Mouse (Mus musculus): ENCODE data around the gene Zfp672. TPM values are rescaled to one million over a fixed set of nuclear protein-coding genes. Genes with fewer than 3 reads are reported as not detected.

Gene Zfp672
- total and polyA plus RNA-seq, 2 experiments: 18.6 to 20.7 TPM

DNA sequence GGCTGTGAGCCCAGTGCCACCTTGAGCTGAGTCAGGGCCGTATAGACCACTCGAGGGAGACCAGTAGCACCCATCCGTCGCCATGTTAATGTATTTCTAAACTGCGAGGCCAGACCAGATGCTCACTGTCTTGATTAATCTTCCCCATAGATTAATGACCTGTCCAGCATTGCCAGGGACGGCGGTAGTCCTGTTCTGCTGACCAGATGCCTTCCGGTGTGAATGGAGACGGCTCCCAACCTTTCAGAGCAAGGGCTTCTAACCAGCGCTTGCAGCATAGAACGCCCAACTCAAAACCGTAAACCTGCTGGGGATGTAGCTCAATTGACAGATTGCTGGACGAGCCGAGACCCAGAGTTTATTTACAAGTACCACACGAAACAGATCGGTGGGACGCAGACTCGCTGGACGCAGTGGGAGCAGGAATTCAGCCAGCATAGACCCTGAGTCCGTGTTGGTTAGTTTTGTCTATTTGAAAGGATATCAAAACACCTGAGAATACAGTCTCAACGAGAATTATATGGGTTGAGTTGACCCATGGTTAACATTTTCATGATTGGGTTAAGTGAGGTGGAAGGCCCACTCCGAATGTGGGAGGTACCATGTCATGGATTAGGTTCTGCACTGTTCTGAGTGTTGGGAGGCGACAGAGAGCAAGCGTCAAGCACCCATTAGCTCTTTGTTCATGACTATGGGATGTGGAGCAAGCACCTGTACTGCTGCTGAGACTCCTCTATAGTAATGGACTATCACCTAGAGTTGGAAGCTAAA is 6.4 kb downstream of the Zfp672 start:
- Histone ChIP-seq H3K27ac (replicated peaks; ENCODE audit: insufficient read depth, low read depth, low read length) (peak overlapping the region; percentile 85), H3K4me1 (ENCODE audit: control insufficient read depth, insufficient read depth, low read length) (peaks cover 7% of the 10 kb centered on the region; the same call in 1 of the 2 replicates), H3K4me3 (ENCODE audit: insufficient read depth, low read depth, low read length) (peak overlapping the region; percentile 73), H3K79me2 (ENCODE audit: control insufficient read depth, insufficient read depth, low read length) (no peaks in the 10 kb centered on the region), H3K36me3 (ENCODE audit: control insufficient read depth, insufficient read depth, low read length) (peaks cover 9% of the 10 kb centered on the region; the same call in 1 of the 2 replicates), H3K27me3 (ENCODE audit: control insufficient read depth, insufficient read depth, low read length) (no peaks in the 10 kb centered on the region), H3K9ac (ENCODE audit: low read depth, low read length) (peak overlapping the region; percentile 71)
- TF ChIP-seq POLR2A (IDR thresholded peaks at IDR 0.05; ENCODE audit: extremely low read depth, insufficient read depth, low read length): no peak
- no peak for TF ChIP-seq CTCF (IDR thresholded peaks at IDR 0.05; ENCODE audit: low read depth, low read length)
- DNase-seq (ENCODE audit: extremely low read depth, low read depth, low spot score): no peak
- WGBS: 12% methylated on average over 24 of the region's 24 CpGs

DNA sequence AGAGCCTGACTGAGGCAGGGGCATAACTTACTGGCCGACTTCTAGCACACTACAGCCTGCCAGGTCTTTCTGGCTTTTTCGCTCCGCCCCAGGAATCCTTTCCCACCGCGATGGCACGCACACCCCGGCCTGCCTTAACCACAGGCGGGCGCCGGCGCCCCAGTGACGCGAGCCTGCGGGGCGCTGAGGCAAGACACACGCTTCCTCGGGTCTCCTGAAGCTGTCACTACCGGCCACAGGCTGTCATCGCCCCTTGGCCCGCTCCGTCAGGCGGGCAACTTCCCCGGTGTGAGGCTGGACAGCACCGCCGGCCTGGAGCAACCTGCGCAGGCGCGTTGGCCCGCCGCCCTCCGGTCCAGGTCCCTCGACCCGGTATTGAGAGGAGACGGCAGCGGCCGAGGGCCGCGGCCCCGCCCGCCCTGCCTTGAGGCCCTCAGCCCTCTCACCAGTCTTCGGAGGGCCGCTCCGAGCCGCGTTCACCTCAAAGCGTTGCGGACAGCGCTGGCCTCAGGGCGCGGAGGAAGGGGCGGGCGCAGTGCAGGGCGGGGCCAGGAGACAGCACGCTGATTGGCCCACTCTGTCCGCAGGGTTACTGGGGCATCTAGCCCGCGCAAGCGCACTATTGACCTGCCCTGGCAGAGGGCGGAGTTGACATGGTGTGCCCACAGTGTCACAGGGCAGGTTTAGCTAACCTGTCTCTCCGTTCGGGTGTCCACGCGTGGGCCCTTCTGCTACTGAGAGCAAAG is 7.1 kb downstream of the Zfp672 start:
- Histone ChIP-seq H3K79me2 (ENCODE audit: control insufficient read depth, insufficient read depth, low read length) (no peaks in the 10 kb centered on the region), H3K9ac (ENCODE audit: low read depth, low read length) (peak overlapping the region; percentile 83), H3K4me3 (ENCODE audit: insufficient read depth, low read depth, low read length) (peak overlapping the region; percentile 73), H3K27me3 (ENCODE audit: control insufficient read depth, insufficient read depth, low read length) (no peaks in the 10 kb centered on the region), H3K36me3 (ENCODE audit: control insufficient read depth, insufficient read depth, low read length) (peaks cover 12% of the 10 kb centered on the region), H3K27ac (replicated peaks; ENCODE audit: insufficient read depth, low read depth, low read length) (peak overlapping the region; percentile 85), H3K4me1 (ENCODE audit: control insufficient read depth, insufficient read depth, low read length) (peaks cover 7% of the 10 kb centered on the region; the same call in 1 of the 2 replicates)
- peak; percentile 90 for TF ChIP-seq POLR2A (IDR thresholded peaks at IDR 0.05; ENCODE audit: extremely low read depth, insufficient read depth, low read length)
- TF ChIP-seq CTCF (IDR thresholded peaks at IDR 0.05; ENCODE audit: low read depth, low read length): no peak
- DNase-seq (ENCODE audit: extremely low read depth, low read depth, low spot score): peak; percentile 93
- WGBS: under 1% methylated on average over 61 of the region's 63 CpGs

DNA sequence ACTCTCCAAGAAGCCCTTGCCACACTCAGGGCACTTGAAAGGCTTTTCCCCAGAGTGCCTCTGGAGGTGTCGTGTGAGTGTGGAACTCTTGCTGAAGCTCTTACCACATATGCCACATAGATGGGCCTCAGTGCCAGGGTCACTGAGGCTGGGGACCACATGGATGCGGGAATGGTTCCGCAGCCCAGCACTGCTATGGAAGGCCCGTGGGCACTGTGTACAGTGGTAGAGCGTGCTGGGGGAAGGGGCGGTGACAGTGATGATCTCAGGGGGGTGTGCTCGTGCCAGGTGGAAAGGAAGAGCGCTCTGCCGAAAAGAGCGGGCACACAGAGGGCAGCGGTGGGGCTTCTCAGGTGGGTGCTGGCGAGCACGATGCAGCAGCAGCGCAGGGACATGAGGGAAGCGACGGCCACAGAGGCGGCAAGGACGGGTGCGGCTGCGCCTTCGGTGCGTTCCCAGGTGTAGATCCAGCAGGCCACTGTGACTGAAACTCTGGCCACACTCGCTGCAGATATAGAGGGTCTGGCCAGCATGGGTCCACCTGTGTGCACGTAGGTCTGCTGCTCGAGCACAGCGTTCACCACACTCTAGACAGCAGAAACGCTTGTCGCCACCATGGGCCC is 13.3 kb downstream of the Zfp672 start:
- H3K36me3 ChIP-seq (ENCODE audit: control insufficient read depth, insufficient read depth, low read length): peaks cover 20% of the 10 kb centered on the region
- no peak for TF ChIP-seq CTCF (IDR thresholded peaks at IDR 0.05; ENCODE audit: low read depth, low read length)
- TF ChIP-seq POLR2A (IDR thresholded peaks at IDR 0.05; ENCODE audit: extremely low read depth, insufficient read depth, low read length): no peak

DNA sequence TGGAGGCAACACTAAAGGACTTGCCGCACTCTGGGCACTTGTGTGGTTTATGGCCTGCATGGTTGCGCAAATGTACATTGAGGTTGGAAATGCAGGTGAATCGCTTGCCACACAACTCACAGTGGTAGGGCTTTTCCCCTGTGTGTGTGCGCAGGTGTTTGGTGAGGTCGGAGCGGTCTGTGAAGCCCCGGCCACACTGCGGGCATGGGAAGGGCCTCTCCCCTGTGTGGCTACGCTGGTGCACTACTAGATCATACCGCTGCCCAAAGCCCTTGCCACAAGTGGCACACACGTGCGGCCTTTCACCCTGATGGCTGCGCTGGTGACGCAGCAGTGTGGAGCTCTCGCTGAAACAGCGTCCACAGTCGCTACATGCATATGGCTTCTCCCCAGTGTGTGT is 13.8 kb downstream of the Zfp672 start:
- H3K4me3 ChIP-seq (ENCODE audit: insufficient read depth, low read depth, low read length): no peak overlapping the region
- peaks cover 20% of the 10 kb centered on the region for H3K36me3 ChIP-seq (ENCODE audit: control insufficient read depth, insufficient read depth, low read length)
- no peaks in the 10 kb centered on the region for H3K27me3 ChIP-seq (ENCODE audit: control insufficient read depth, insufficient read depth, low read length)
- H3K9ac ChIP-seq (ENCODE audit: low read depth, low read length): no peak overlapping the region
- TF ChIP-seq POLR2A (IDR thresholded peaks at IDR 0.05; ENCODE audit: extremely low read depth, insufficient read depth, low read length) (no peak), CTCF (IDR thresholded peaks at IDR 0.05; ENCODE audit: low read depth, low read length) (no peak)
- no peaks in the 10 kb centered on the region for H3K4me1 ChIP-seq (ENCODE audit: control insufficient read depth, insufficient read depth, low read length)
- no peak for DNase-seq (ENCODE audit: extremely low read depth, low read depth, low spot score)
- H3K27ac ChIP-seq (replicated peaks; ENCODE audit: insufficient read depth, low read depth, low read length): no peak overlapping the region
- H3K79me2 ChIP-seq (ENCODE audit: control insufficient read depth, insufficient read depth, low read length): no peaks in the 10 kb centered on the region
- WGBS: 89% methylated on average over 17 of the region's 17 CpGs

More for the DNA sequence above, 13.3 kb downstream of the Zfp672 start:
- no peak overlapping the region for H3K4me3 ChIP-seq (ENCODE audit: insufficient read depth, low read depth, low read length)
- no peak overlapping the region for H3K9ac ChIP-seq (ENCODE audit: low read depth, low read length)
- no peaks in the 10 kb centered on the region for H3K27me3 ChIP-seq (ENCODE audit: control insufficient read depth, insufficient read depth, low read length)
- DNase-seq (ENCODE audit: extremely low read depth, low read depth, low spot score): no peak
- H3K4me1 ChIP-seq (ENCODE audit: control insufficient read depth, insufficient read depth, low read length): no peaks in the 10 kb centered on the region
- no peaks in the 10 kb centered on the region for H3K79me2 ChIP-seq (ENCODE audit: control insufficient read depth, insufficient read depth, low read length)
- WGBS: 89% methylated on average over 28 of the region's 28 CpGs
- no peak overlapping the region for H3K27ac ChIP-seq (replicated peaks; ENCODE audit: insufficient read depth, low read depth, low read length)

DNA sequence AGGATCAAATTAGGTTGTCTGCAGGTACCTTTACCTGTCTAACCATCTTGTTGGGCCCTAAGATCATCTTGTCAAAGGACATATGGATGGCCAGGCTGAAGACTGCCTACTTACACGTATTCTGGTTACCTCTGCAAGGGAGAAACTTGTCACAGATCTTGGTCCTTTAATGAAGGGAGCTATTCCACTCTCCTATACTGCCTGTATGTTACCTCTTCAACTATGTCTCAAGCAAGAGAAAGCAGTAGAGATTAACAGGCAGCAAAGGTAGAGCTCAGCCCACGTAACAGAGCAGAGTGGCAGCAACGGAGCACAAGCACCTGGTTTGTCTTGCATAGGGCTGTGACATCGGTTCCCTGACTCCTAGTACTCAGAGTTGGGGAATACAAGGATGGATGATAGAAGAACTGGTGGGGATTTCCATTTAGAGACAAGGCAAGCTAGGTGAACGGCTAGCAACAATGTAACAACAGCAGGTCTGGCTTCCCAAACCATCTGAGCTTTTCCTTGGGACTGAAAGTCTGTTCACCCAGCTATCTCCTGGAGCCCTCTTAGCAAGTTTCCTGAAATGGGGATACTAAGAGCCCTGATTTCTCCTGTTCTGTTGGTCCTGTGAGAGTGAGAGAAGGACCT is 14.5 kb downstream of the Zfp672 start:
- H3K4me3 ChIP-seq (ENCODE audit: insufficient read depth, low read depth, low read length): no peak overlapping the region
- no peak overlapping the region for H3K9ac ChIP-seq (ENCODE audit: low read depth, low read length)
- H3K27ac ChIP-seq (replicated peaks; ENCODE audit: insufficient read depth, low read depth, low read length): no peak overlapping the region
- TF ChIP-seq CTCF (IDR thresholded peaks at IDR 0.05; ENCODE audit: low read depth, low read length): no peak
- TF ChIP-seq POLR2A (IDR thresholded peaks at IDR 0.05; ENCODE audit: extremely low read depth, insufficient read depth, low read length): no peak
- no peaks in the 10 kb centered on the region for H3K27me3 ChIP-seq (ENCODE audit: control insufficient read depth, insufficient read depth, low read length)
- WGBS: 91% methylated on average over 5 of the region's 5 CpGs
- H3K79me2 ChIP-seq (ENCODE audit: control insufficient read depth, insufficient read depth, low read length): no peaks in the 10 kb centered on the region
- H3K4me1 ChIP-seq (ENCODE audit: control insufficient read depth, insufficient read depth, low read length): no peaks in the 10 kb centered on the region
- no peak for DNase-seq (ENCODE audit: extremely low read depth, low read depth, low spot score)
- peaks cover 19% of the 10 kb centered on the region for H3K36me3 ChIP-seq (ENCODE audit: control insufficient read depth, insufficient read depth, low read length)

Measured in liver, adult 2 months (tissue).